Mouse (Mus musculus) limb, embryonic 10.5 days (tissue): ENCODE measurements around the gene Mapkapk2. TPM values are rescaled to one million over a fixed set of nuclear protein-coding genes. Genes with fewer than 3 reads are reported as not detected.

Source experiments
- DNase-seq: peaks from one replicate; pipeline ENCODE4 v3.0.0-alpha.2; 2017; ENCODE audit warnings: low spot score
- H3K27ac ChIP-seq: fragments of 300-500 bp; sonication (generic); 2 replicates; pipeline ENCODE4 v1.5.1; 2016; ENCODE audit warnings: mild to moderate bottlenecking
- H3K27me3 ChIP-seq: fragments of 300-500 bp; sonication (generic); 2 replicates; pipeline ENCODE4 v1.6.1; 2016; ENCODE audit warnings: low read depth, mild to moderate bottlenecking; ENCODE audit not compliant: poor library complexity, severe bottlenecking
- H3K36me3 ChIP-seq: fragments of 300-500 bp; sonication (generic); 2 replicates; pipeline ENCODE4 v1.6.1; 2016; ENCODE audit warnings: mild to moderate bottlenecking, moderate library complexity
- H3K4me1 ChIP-seq: fragments of 300-500 bp; sonication (generic); 2 replicates; pipeline ENCODE4 v1.6.1; 2016
- H3K4me3 ChIP-seq: fragments of 300-500 bp; sonication (generic); 2 replicates; pipeline ENCODE4 v1.5.1; 2016; ENCODE audit warnings: mild to moderate bottlenecking, moderate library complexity
- H3K9me3 ChIP-seq: fragments of 300-500 bp; sonication (generic); replicated peaks from 2 replicates; pipeline ENCODE4 v1.6.1; 2016; ENCODE audit warnings: mild to moderate bottlenecking
- WGBS: fragments of 180-500 bp; shearing (Covaris S2); methylation state at CpG from one replicate; pipeline ENCODE4 v1.1.7; 2016; 5-methylcytosine and 5-hydroxymethylcytosine counted together
- polyA plus RNA-seq: library from polyadenylated mRNA; unstranded; fragments of >200 nt; fragmentation: Nextera tagmentation; extraction: Ambion mirVana; gene quantifications from 2 replicates; pipeline ENCODE4 v1.2.1, GENCODE M21; 2016

The Mapkapk2 gene
- polyA plus RNA-seq, 1 experiment from 2014 or later, result 46.8 TPM

DNA sequence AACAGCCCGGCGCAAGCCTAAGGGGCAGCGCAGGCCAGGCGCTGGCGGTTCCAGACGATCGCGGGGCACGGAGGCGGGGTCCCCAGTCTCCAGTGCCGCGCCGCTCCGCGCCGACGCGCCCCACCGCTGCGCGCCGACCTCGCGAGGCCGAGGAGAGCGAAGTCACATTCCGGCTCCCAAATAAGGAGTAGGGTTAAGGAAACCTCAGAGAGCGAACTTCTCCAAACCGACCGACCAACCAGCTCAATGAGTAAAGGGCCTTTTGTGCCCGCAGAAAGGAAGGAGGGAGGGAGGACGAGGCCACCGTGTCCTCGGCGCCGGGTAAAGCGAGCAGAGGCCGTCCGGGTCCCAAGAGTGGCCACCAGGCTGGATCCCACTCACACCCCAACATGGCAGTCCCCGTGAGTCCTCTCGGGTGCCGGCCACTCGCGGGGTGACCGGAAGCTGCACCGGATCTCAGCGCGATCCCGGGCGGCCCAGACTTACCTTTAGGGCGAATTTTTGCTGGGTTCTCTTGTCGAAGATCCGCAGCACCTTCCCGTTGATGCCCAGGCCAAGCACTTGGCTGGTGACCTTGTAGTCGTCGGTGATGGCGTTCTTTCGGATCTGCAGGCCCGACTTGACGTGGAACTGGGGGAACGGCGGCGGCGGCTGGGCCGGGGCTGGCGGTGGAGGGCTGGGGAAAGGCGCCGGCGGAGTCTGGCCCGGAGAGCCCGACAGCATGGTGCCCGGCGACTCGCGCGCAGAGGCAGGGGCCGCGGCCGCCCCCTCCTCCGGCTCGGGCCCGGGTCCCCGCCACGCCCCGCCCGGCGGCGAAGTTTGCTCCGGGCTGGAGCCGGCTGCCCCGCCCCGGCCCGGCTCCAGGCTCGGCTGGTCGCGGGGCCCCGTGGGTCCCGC, 575 bp downstream of the Mapkapk2 start:
- Histone ChIP-seq H3K4me1 (peaks cover 38% of the 10 kb centered on the region), H3K9me3 (no peaks in the 10 kb centered on the region)
- under 1% methylated on average over 90 of the region's 98 CpGs for WGBS

DNA sequence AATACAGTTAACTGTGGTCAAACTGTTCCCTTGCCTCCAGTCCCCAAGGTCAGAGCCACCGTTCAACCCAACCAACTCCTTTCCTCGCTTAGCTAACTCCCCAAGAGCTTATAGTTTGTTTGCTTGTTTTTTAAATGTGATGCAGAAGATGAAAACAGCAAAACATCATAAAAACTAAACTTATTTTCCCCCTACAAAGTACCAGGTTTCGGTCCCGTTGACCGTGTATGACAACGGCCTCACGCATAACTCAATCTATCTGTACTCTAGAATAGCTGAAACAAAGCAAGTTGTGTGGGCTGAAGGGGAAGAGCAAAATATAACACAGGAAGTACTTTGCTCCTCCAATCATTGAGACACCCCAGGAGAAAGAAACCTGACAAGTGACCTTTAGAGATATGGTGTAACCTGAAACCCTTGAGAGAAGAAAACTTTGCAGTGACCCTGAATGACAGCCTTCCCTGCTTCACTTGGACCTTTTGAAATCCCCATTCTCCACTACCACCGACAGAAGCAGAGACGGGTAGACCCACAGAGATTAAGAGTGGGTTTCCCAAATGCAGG, 1.4 kb downstream of the Mapkapk2 start:
- H3K4me3 ChIP-seq, result peak overlapping the region; percentile 95
- H3K9me3 ChIP-seq, result no peaks in the 10 kb centered on the region
- 0 out of 2 replicates have a peak, but pooled peaks cover 5% of the 10 kb centered on the region for H3K27me3 ChIP-seq
- H3K4me1 ChIP-seq, result peaks cover 42% of the 10 kb centered on the region
- H3K36me3 ChIP-seq, result peaks cover 2% of the 10 kb centered on the region
- WGBS, result 39% methylated on average over 9 of the region's 9 CpGs
- peak overlapping the region; percentile 96 for H3K27ac ChIP-seq
- no peak for DNase-seq

More for the DNA sequence above, 575 bp downstream of the Mapkapk2 start:
- Histone ChIP-seq H3K27ac (peak overlapping the region; percentile 96), H3K4me3 (peak overlapping the region; percentile 95), H3K27me3 (0 out of 2 replicates have a peak, but pooled peaks cover 5% of the 10 kb centered on the region), H3K36me3 (peaks cover 2% of the 10 kb centered on the region)
- peak; percentile 78 for DNase-seq

DNA sequence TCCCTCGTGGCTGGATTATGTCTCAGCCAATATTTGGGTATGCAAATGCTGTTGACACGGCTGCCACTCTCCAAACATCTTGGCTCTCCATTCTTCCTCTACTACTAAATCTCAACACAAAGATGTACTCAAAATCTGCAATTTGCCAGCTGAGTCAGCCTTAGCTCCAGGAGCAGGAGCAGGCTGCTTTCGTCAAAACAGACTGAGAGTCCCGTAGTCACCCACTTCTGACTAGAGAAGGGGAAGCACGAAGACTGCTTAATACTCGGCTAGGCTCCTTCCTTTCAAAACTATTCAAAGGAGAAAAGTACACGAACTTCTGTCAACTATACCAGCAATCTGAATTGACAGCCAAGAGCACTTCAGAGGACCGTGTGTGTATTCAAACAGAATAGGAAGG, 2.1 kb downstream of the Mapkapk2 start:
- H3K4me3 ChIP-seq, result peak overlapping the region; percentile 95
- no peaks in the 10 kb centered on the region for H3K9me3 ChIP-seq
- peaks cover 48% of the 10 kb centered on the region for H3K4me1 ChIP-seq
- 59% methylated on average over 8 of the region's 8 CpGs for WGBS
- 0 out of 2 replicates have a peak, but pooled peaks cover 5% of the 10 kb centered on the region for H3K27me3 ChIP-seq
- H3K36me3 ChIP-seq, result peaks cover 2% of the 10 kb centered on the region
- DNase-seq, result no peak
- H3K27ac ChIP-seq, result 0 out of 2 replicates have a peak overlapping the region, but pooled peaks have one; percentile 96

DNA sequence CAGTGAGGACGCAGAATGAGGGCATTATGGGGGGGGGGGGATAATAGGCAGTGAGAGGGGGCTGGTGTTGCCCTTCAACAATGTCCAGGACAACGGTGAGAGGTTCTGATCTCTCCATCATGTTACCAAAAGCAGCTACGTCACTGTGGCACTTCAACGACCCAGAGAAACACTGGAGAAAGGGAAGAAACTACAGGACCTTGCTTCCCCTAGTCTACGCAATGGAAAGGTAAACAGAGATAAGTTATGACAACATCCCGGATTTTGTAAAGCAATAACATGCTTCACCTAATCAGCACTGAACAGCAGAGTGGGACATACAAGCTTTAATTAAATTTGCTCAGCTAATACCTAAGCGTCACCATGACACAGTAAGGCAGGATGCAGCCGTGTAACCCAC, 3.7 kb downstream of the Mapkapk2 start:
- Histone ChIP-seq H3K36me3 (peaks cover 2% of the 10 kb centered on the region), H3K27ac (no peak overlapping the region), H3K4me3 (no peak overlapping the region), H3K9me3 (no peaks in the 10 kb centered on the region), H3K4me1 (peaks cover 65% of the 10 kb centered on the region), H3K27me3 (0 out of 2 replicates have a peak, but pooled peaks cover 2% of the 10 kb centered on the region)
- 92% methylated on average over 8 of the region's 8 CpGs for WGBS
- DNase-seq, result no peak

DNA sequence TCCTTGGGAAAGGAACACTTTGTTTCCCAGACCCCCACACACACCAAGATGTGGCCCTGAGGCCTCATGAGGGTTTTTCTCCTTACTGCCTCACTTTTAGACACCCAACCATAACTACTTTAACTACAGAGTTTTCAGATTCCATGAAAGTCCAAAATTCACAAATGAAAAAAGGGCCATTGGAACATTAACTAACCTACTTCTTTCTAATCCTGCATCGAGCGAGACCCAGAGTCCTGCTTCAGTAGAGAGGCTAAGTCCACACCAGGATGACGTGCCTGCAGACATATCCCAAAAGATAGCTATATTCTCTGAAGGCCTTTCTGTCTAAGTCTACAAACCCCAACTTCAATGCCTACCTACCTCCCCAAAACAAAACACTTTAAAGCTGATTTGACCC, 4.8 kb downstream of the Mapkapk2 start:
- H3K36me3 ChIP-seq, result peaks cover 2% of the 10 kb centered on the region
- 95% methylated on average over 3 of the region's 3 CpGs for WGBS
- no peaks in the 10 kb centered on the region for H3K27me3 ChIP-seq
- H3K4me3 ChIP-seq, result no peak overlapping the region
- DNase-seq, result no peak
- H3K9me3 ChIP-seq, result no peaks in the 10 kb centered on the region
- peaks cover 68% of the 10 kb centered on the region for H3K4me1 ChIP-seq
- no peak overlapping the region for H3K27ac ChIP-seq

DNA sequence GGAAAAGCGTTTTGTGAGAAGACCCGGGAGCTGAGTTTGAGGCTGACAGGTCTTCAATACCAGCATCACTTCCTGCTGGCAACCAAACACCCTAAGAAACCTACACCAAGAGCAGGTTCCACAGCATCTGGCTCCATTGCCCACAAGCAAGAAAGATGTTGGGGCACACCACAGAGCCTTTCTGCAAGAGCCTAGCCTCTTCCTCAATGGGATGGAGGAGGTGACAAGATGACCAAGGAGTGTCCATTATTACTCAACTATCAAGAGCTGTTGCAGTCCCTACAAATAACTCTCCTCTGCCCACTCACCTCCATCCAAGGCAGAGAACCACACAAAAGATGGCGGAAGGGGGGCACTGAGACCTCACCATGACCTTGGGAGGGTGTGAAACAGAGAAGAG, 5.5 kb downstream of the Mapkapk2 start:
- Histone ChIP-seq H3K36me3 (peaks cover 2% of the 10 kb centered on the region), H3K4me1 (peaks cover 68% of the 10 kb centered on the region), H3K27me3 (no peaks in the 10 kb centered on the region), H3K9me3 (no peaks in the 10 kb centered on the region), H3K27ac (no peak overlapping the region), H3K4me3 (no peak overlapping the region)
- 91% methylated on average over 3 of the region's 3 CpGs for WGBS
- DNase-seq, result no peak

DNA sequence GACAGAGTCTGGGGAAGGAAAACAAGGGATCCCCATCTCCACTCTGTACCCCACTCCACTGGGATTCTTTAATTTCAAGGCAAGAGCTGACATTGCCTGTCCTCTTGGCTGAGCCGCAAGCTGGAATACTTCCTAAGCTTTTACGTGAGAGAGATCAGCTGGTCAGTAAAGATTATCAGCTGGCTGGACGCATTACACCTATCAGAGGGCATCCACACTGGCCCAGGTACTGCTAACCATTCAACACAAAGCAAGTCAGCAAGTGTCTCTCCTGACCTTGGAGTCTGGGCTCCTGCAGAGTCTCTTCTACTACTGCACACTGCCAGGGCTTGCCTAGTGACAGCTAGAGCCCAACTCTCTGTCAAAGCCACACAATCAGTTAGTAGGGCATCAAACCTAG, 6.1 kb downstream of the Mapkapk2 start:
- Histone ChIP-seq H3K9me3 (no peaks in the 10 kb centered on the region), H3K4me1 (peaks cover 73% of the 10 kb centered on the region), H3K36me3 (peaks cover 2% of the 10 kb centered on the region), H3K4me3 (no peak overlapping the region), H3K27me3 (no peaks in the 10 kb centered on the region), H3K27ac (no peak overlapping the region)
- DNase-seq, result no peak
- WGBS, result 88% methylated on average over 3 of the region's 3 CpGs

DNA sequence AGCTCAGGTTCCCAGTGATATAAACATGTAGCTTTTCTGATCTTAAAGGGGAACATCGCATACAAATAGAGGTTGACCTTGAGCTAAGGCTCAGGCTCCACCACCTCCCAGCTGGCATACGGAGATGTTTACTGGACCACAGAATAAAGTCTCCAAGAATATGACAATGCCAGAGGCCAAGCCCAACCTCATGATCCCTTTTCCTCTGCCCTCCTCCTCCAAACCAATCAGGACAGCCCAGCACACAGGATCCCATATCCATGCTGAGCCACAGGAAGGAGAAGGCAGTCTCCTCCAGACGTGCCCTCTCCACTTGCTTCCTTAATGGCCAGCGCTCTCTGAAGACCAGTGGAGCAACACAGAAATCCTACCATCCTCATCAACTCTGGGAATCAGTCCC, 6.7 kb downstream of the Mapkapk2 start:
- Histone ChIP-seq H3K4me1 (peaks cover 73% of the 10 kb centered on the region), H3K36me3 (peaks cover 2% of the 10 kb centered on the region), H3K4me3 (no peak overlapping the region), H3K27me3 (no peaks in the 10 kb centered on the region), H3K27ac (no peak overlapping the region), H3K9me3 (no peaks in the 10 kb centered on the region)
- DNase-seq, result no peak
- WGBS, result 75% methylated on average over 4 of the region's 4 CpGs

DNA sequence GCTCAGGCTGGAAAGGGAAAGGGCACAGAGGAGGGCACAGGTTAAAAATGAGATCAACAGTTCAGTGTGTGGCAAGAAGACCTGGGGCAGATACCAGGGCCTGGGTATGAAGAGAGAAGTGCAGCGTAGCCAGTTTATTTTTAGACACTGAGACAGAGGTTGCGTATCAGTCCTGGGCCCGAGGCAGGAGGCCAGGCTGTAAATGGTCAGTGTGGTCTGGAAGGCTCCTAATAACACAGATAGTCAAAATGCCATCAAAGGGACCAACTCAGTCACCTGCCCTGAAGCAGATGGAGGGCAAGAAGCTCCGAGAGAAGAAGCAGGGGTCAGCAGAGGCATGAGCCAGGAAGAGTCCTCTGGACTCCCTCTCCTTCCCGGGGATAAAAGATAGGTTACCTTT, 7.4 kb downstream of the Mapkapk2 start:
- 72% methylated on average over 5 of the region's 5 CpGs for WGBS
- H3K9me3 ChIP-seq, result no peaks in the 10 kb centered on the region
- H3K36me3 ChIP-seq, result peaks cover 2% of the 10 kb centered on the region
- peaks cover 70% of the 10 kb centered on the region for H3K4me1 ChIP-seq
- H3K27me3 ChIP-seq, result no peaks in the 10 kb centered on the region
- 0 out of 2 replicates have a peak overlapping the region, but pooled peaks have one; percentile 26 for H3K27ac ChIP-seq
- no peak for DNase-seq
- H3K4me3 ChIP-seq, result no peak overlapping the region

DNA sequence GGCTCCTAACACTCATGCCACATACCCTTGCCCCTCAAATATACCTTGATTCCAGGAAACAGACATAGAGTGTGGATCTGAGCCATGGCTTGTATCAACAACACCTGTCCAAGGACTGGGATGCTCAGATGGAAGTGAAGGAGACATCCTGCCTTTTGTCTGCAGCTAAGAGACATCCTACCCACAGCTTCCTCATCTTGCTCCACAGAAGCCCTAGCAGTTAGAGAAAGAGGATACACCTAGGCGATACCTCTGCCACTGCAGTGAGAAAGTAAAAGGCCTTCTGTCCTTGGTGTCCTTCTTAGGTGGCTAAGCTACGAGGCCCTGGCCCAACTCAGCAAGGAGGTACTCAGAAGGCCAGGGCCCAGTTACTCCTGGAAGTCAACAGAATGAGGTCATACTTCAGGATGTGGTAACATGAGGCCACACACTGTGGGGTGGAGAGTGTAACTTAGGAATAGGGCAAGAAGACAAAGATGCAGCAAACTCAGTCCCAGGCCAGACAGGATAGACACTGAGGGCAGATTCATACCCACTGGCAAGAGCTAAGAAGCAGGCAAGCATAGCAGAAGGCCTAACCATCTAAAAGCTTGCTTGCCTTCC, 8.0 kb downstream of the Mapkapk2 start:
- 89% methylated on average over 2 of the region's 2 CpGs for WGBS
- peaks cover 67% of the 10 kb centered on the region for H3K4me1 ChIP-seq
- H3K27ac ChIP-seq, result 0 out of 2 replicates have a peak overlapping the region, but pooled peaks have one; percentile 26

DNA sequence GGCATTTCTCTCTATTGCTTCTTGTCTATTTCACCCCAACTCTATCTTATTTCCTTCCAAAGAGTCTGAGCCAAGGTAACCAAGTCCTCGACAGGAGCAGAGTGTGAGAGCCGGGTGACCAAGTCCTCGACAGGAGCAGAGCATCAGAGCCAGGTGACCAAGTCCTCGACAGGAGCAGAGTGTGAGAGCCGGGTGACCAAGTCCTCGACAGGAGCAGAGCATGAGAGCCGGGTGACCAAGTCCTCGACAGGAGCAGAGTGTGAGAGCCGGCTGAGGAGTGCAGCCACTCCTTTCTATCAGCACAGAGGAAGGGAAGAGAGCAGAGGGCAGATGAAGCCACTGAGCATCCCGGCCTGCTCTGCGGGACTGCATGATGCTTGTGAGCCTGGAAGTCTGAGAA, 9.1 kb downstream of the Mapkapk2 start:
- Histone ChIP-seq H3K27me3 (no peaks in the 10 kb centered on the region), H3K4me1 (peaks cover 71% of the 10 kb centered on the region), H3K36me3 (no peaks in the 10 kb centered on the region), H3K9me3 (no peaks in the 10 kb centered on the region), H3K27ac (no peak overlapping the region), H3K4me3 (no peak overlapping the region)
- no peak for DNase-seq
- WGBS, result 63% methylated on average over 11 of the region's 11 CpGs

More for the DNA sequence above, 8.0 kb downstream of the Mapkapk2 start:
- Histone ChIP-seq H3K9me3 (no peaks in the 10 kb centered on the region), H3K4me3 (no peak overlapping the region), H3K36me3 (peaks cover 2% of the 10 kb centered on the region), H3K27me3 (no peaks in the 10 kb centered on the region)
- no peak for DNase-seq

DNA sequence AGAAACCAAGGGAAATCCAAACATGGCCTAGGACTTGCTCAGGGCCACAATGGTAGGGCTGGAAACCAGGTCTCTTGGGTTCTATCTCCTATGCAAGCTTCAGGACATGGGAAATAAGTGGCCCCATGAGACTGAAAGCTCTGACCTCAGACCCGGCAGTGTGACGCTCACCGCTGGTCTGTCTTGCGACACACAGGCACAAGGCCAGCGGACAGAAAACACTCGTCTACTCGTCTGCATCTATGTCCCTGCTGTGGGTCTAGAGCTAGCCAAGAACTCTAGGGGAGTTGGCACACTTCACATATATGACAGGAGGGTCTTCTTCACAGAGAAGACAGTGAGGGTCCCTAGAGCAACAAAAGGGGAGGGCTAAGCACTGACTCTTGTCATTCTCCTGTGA, 10.7 kb downstream of the Mapkapk2 start:
- no peaks in the 10 kb centered on the region for H3K36me3 ChIP-seq
- no peak for DNase-seq
- no peak overlapping the region for H3K4me3 ChIP-seq
- no peaks in the 10 kb centered on the region for H3K27me3 ChIP-seq
- H3K4me1 ChIP-seq, result peaks cover 72% of the 10 kb centered on the region
- no peaks in the 10 kb centered on the region for H3K9me3 ChIP-seq
- H3K27ac ChIP-seq, result no peak overlapping the region
- WGBS, result 68% methylated on average over 7 of the region's 7 CpGs
